26 mouse cellular contexts compared by ENCODE assay signal in the genomic region with DNA sequence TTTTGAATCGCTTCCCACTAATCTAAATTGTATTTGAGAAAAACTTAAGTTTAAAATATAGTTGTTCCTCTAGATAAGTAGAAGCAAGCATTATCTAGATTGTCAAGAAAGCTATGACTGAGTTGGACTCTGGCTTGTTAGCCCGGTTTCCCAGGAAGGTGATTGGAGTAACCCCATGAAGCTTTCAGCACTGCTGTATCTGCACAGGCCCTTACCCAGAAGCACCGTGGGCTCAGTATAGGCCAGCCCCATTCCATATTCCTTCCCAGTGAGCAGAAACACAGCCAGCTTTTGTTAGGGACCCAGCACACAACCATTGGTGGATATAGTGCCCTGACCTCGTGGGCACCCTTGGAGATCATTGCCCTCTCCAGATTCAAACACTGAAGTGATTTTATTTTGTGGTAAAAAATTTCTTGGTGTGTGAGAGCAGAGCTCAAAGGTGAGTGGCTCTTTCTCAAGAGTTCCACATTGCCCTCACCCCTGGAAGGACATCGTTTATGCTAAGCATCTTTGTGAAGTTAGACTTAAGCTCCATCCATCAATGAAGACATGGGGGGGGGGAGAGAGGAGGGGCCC.
A peak's percentile ranks its signal among the peaks of the same experiment; 100 is the strongest.
DNase-seq lines count a peak whose midpoint lies in the region; ATAC-seq and TF ChIP-seq lines count a peak whose summit lies in the region.
"Had no signal": no experiment of that assay in that cellular context is flagged by ENCODE, and none has a peak within 500 bp of the region (broad histone marks: within the 10 kb centered on the region; RNA-seq: fewer than 3 reads in every experiment).

No protein-coding gene starts in this region.

- no peak for TF ChIP-seq RAD21 in MEL (IDR thresholded peaks at IDR 0.05; ENCODE audit: low read depth, low read length)

- no peak for TF ChIP-seq EP300 in MEL (IDR thresholded peaks at IDR 0.05; ENCODE audit: low read depth in 1 of 2, low read length in 2 of 2)

- H3K79me2 ChIP-seq in MEL (ENCODE audit: control insufficient read depth, insufficient read depth, low read length, poor library complexity) = no peaks in the 10 kb centered on the region

- H3K4me1 ChIP-seq in intestine, embryonic 16.5 days (ENCODE audit: control insufficient read depth, insufficient read depth, low read length) = no peaks in the 10 kb centered on the region
- no peaks in the 10 kb centered on the region for H3K4me1 ChIP-seq in intestine, postnatal 0 days (replicated peaks; ENCODE audit: control insufficient read depth, insufficient read depth, low read length)
- peaks cover 0 to 12% of the 10 kb centered on the region in 2 experiments; a peak in 3 of 4 replicates for H3K4me1 ChIP-seq in MEL (ENCODE audit: control insufficient read depth in 1 of 2, insufficient read depth in 2 of 2, low read length in 2 of 2)
- H3K4me1 ChIP-seq: embryonic facial prominence, embryonic 10.5 days; embryonic facial prominence, embryonic 13.5 days; forebrain, embryonic 12.5 days; forebrain, embryonic 15.5 days; hindbrain, embryonic 10.5 days; hindbrain, embryonic 13.5 days had no signal

- TF ChIP-seq POLR2A in MEL (IDR thresholded peaks at IDR 0.05; ENCODE audit: control insufficient read depth in 1 of 2, insufficient read depth in 1 of 2, low read depth in 1 of 2, low read length in 2 of 2, poor library complexity in 1 of 2) = no peak

- no peaks in the 10 kb centered on the region for H3K9me3 ChIP-seq in intestine, embryonic 16.5 days (ENCODE audit: control insufficient read depth, low read length)
- H3K9me3 ChIP-seq in intestine, postnatal 0 days (ENCODE audit: control insufficient read depth) = no peaks in the 10 kb centered on the region
- H3K9me3 ChIP-seq in MEL (replicated peaks; ENCODE audit: insufficient read depth, low read length) = no peaks in the 10 kb centered on the region
- H3K9me3 ChIP-seq: embryonic facial prominence, embryonic 10.5 days; embryonic facial prominence, embryonic 13.5 days; forebrain, embryonic 12.5 days; forebrain, embryonic 15.5 days; G1E; hindbrain, embryonic 10.5 days; hindbrain, embryonic 13.5 days had no signal

- no peak overlapping the region for H3K9ac ChIP-seq in intestine, embryonic 16.5 days (ENCODE audit: low read depth, low read length)
- no peak overlapping the region for H3K9ac ChIP-seq in intestine, postnatal 0 days (ENCODE audit: low read depth, low read length)
- no peak overlapping the region for H3K9ac ChIP-seq in MEL (ENCODE audit: control insufficient read depth, low read depth, low read length, poor library complexity, severe bottlenecking)
- H3K9ac ChIP-seq: embryonic facial prominence, embryonic 13.5 days; forebrain, embryonic 12.5 days; forebrain, embryonic 15.5 days; hindbrain, embryonic 13.5 days had no signal

- no peak overlapping the region for H3K4me3 ChIP-seq in intestine, embryonic 16.5 days (ENCODE audit: low read length)
- no peak overlapping the region for H3K4me3 ChIP-seq in intestine, postnatal 0 days (ENCODE audit: low read depth, low read length)
- no peak overlapping the region for H3K4me3 ChIP-seq in MEL (ENCODE audit: control insufficient read depth in 1 of 2, insufficient read depth in 1 of 2, low read depth in 2 of 2, low read length in 2 of 2)
- H3K4me3 ChIP-seq: embryonic facial prominence, embryonic 10.5 days; embryonic facial prominence, embryonic 13.5 days; erythroblast, embryonic 14.5 days; forebrain, embryonic 12.5 days; forebrain, embryonic 15.5 days; hindbrain, embryonic 10.5 days; hindbrain, embryonic 13.5 days had no signal

- ATAC-seq in intestine, embryonic 16.5 days = peak; percentile 64
- no peak for ATAC-seq in intestine, postnatal 0 days
- ATAC-seq in granulocyte monocyte progenitor cell, adult 5-6 weeks (replicated peaks; ENCODE audit: poor library complexity, severe bottlenecking) = no peak
- ATAC-seq: forebrain, embryonic 15.5 days; hindbrain, embryonic 16.5 days had no signal

- no peaks in the 10 kb centered on the region for H3K27me3 ChIP-seq in intestine, embryonic 16.5 days (replicated peaks; ENCODE audit: control insufficient read depth, insufficient read depth, low read length)
- no peaks in the 10 kb centered on the region for H3K27me3 ChIP-seq in intestine, postnatal 0 days (replicated peaks; ENCODE audit: control insufficient read depth, insufficient read depth, low read length)
- H3K27me3 ChIP-seq in MEL (ENCODE audit: control insufficient read depth in 1 of 2, insufficient read depth in 2 of 2, low read length in 2 of 2) = no peaks in the 10 kb centered on the region
- H3K27me3 ChIP-seq: CH12.LX; embryonic facial prominence, embryonic 13.5 days; forebrain, embryonic 12.5 days; forebrain, embryonic 15.5 days; hindbrain, embryonic 13.5 days had no signal

- peak; percentile 25 to 35 for DNase-seq in kidney, adult 8-10 months
- no peak for DNase-seq in kidney, postnatal 10 days
- peak; percentile 23 for DNase-seq in MEL (ENCODE audit: low read depth, low spot score)
- DNase-seq: adrenal gland, adult 2 months; adrenal gland, postnatal 14 days; B cell, adult 2 months; cerebellum, adult 11-12 months; cerebellum, adult 8-10 months; cerebellum, postnatal 10 days; cerebellum, postnatal 36 days; embryo, embryonic 11 days; gastrocnemius, postnatal 25 days had no signal

- H3K4me2 ChIP-seq in intestine, embryonic 16.5 days (ENCODE audit: low read depth, low read length) = no peak overlapping the region
- no peak overlapping the region for H3K4me2 ChIP-seq in intestine, postnatal 0 days (replicated peaks; ENCODE audit: low read depth)
- H3K4me2 ChIP-seq: embryonic facial prominence, embryonic 13.5 days; forebrain, embryonic 12.5 days; forebrain, embryonic 15.5 days; heart, embryonic 11.5 days; hindbrain, embryonic 13.5 days had no signal

- H3K27ac ChIP-seq in intestine, embryonic 16.5 days (ENCODE audit: low read length) = no peak overlapping the region
- H3K27ac ChIP-seq in intestine, postnatal 0 days (ENCODE audit: low read depth, low read length) = no peak overlapping the region
- 0 out of 2 replicates have a peak overlapping the region, but pooled peaks have one; percentile 23 for H3K27ac ChIP-seq in MEL (ENCODE audit: control insufficient read depth, low read depth, low read length)
- H3K27ac ChIP-seq: embryonic facial prominence, embryonic 10.5 days; embryonic facial prominence, embryonic 13.5 days; forebrain, embryonic 12.5 days; forebrain, embryonic 15.5 days; hindbrain, embryonic 10.5 days; hindbrain, embryonic 13.5 days had no signal

- no peak for TF ChIP-seq CTCF in intestine, postnatal 0 days (IDR thresholded peaks at IDR 0.05; ENCODE audit: low read depth)
- TF ChIP-seq CTCF in MEL (IDR thresholded peaks at IDR 0.05 in 2 of 3, conservative IDR thresholded peaks at IDR 0.05 in 1 of 3; ENCODE audit: control insufficient read depth in 1 of 3, insufficient read depth in 1 of 3, low read depth in 2 of 3, low read length in 3 of 3, poor library complexity in 1 of 3, severe bottlenecking in 1 of 3) = no peak

- no peaks in the 10 kb centered on the region for H3K36me3 ChIP-seq in intestine, embryonic 16.5 days (ENCODE audit: control insufficient read depth, insufficient read depth, low read length)
- no peaks in the 10 kb centered on the region for H3K36me3 ChIP-seq in intestine, postnatal 0 days (ENCODE audit: control insufficient read depth, insufficient read depth)
- H3K36me3 ChIP-seq in MEL (ENCODE audit: control insufficient read depth in 1 of 2, insufficient read depth in 2 of 2, low read length in 2 of 2) = peaks cover 0 to 10% of the 10 kb centered on the region in 2 experiments; a peak in 2 of 4 replicates
- H3K36me3 ChIP-seq: embryonic facial prominence, embryonic 10.5 days; embryonic facial prominence, embryonic 13.5 days; forebrain, embryonic 12.5 days; forebrain, embryonic 15.5 days; G1E; hindbrain, embryonic 10.5 days; hindbrain, embryonic 13.5 days had no signal

- 80% methylated on average over 5 of the region's 5 CpGs for WGBS in intestine, embryonic 16.5 days
- WGBS in intestine, postnatal 0 days = 64% methylated on average over 5 of the region's 5 CpGs

TF ChIP-seq in MEL, 35 proteins besides CTCF, POLR2A, EP300 and RAD21:
- TF ChIP-seq NELFE (IDR thresholded peaks at IDR 0.05; ENCODE audit: low read depth, low read length) = no peak
- TF ChIP-seq ZC3H11A (IDR thresholded peaks at IDR 0.05; ENCODE audit: low read depth, low read length) = no peak
- no peak for TF ChIP-seq UBTF (IDR thresholded peaks at IDR 0.05; ENCODE audit: borderline replicate concordance, insufficient read depth, low read depth, low read length)
- no peak for TF ChIP-seq RCOR1 (IDR thresholded peaks at IDR 0.05; ENCODE audit: low read depth, low read length)
- no peak for TF ChIP-seq HCFC1 (IDR thresholded peaks at IDR 0.05; ENCODE audit: low read depth, low read length)
- no peak for TF ChIP-seq ELF1 (IDR thresholded peaks at IDR 0.05; ENCODE audit: low read depth, low read length)
- no peak for TF ChIP-seq MAFK (IDR thresholded peaks at IDR 0.05; ENCODE audit: borderline replicate concordance, low read depth, low read length)
- no peak for TF ChIP-seq SIN3A (IDR thresholded peaks at IDR 0.05; ENCODE audit: low read length)
- TF ChIP-seq ZNF384 (IDR thresholded peaks at IDR 0.05; ENCODE audit: low read depth, low read length) = no peak
